Mouse (Mus musculus) limb, embryonic 11.5 days (tissue): ENCODE data around the gene Maco1. TPM values are rescaled to one million over a fixed set of nuclear protein-coding genes. Genes with fewer than 3 reads are reported as not detected.

Experiments
- ATAC-seq: fragments of 200-750 bp; cut with Nextera tagmentation; 2 replicates; pipeline ENCODE4 v1.8.0; 2017; ENCODE audit warnings: low read depth; ENCODE audit not compliant: insufficient number of reproducible peaks, low FRiP score, low TSS enrichment
- DNase-seq: peaks from one replicate; pipeline ENCODE4 v3.0.0-alpha.2; 2015; ENCODE audit warnings: low spot score
- H3K27ac ChIP-seq: fragments of 300-500 bp; sonication (generic); replicated peaks from 2 replicates; pipeline ENCODE4 v1.5.1; 2014; ENCODE audit warnings: low read depth, mild to moderate bottlenecking, low read length
- H3K27me3 ChIP-seq: fragments of 300-500 bp; sonication (generic); 2 replicates; pipeline ENCODE4 v1.6.1; 2014; ENCODE audit warnings: mild to moderate bottlenecking, low read length, mixed read lengths; ENCODE audit not compliant: control insufficient read depth, insufficient read depth
- H3K36me3 ChIP-seq: fragments of 300-500 bp; sonication (generic); 2 replicates; pipeline ENCODE4 v1.6.1; 2014; ENCODE audit warnings: mild to moderate bottlenecking, low read length, moderate library complexity, mixed read lengths; ENCODE audit not compliant: control insufficient read depth, insufficient read depth
- H3K4me1 ChIP-seq: fragments of 300-500 bp; sonication (generic); 2 replicates; pipeline ENCODE4 v1.6.1; 2014; ENCODE audit warnings: low read length, mixed read lengths; ENCODE audit not compliant: control insufficient read depth, insufficient read depth
- H3K4me2 ChIP-seq: fragments of 300-500 bp; sonication (generic); 2 replicates; pipeline ENCODE4 v1.6.1; 2014; ENCODE audit warnings: low read depth, mild to moderate bottlenecking, moderate library complexity; ENCODE audit not compliant: severe bottlenecking
- H3K4me3 ChIP-seq: fragments of 300-500 bp; sonication (generic); 2 replicates; pipeline ENCODE4 v1.5.1; 2014; ENCODE audit warnings: low read depth, low read length
- H3K9ac ChIP-seq: fragments of 300-500 bp; sonication (generic); 2 replicates; pipeline ENCODE4 v1.6.1; 2014; ENCODE audit warnings: mild to moderate bottlenecking, low read length
- H3K9me3 ChIP-seq: fragments of 300-500 bp; sonication (generic); 2 replicates; pipeline ENCODE4 v1.6.1; 2016; ENCODE audit warnings: low read length; ENCODE audit not compliant: control insufficient read depth
- WGBS: fragments of 180-500 bp; shearing (Covaris S2); extraction: QIAGEN DNeasy Blood & Tissue Kit; methylation state at CpG from one replicate; pipeline ENCODE4 v1.1.7; 2014; 5-methylcytosine and 5-hydroxymethylcytosine counted together
- polyA plus RNA-seq: library from polyadenylated mRNA; unstranded; fragments of >200 nt; fragmentation: Nextera tagmentation; extraction: Ambion mirVana; gene quantifications from 2 replicates; pipeline ENCODE4 v1.2.1, GENCODE M21; 2014

The Maco1 gene
- polyA plus RNA-seq, 1 experiment from 2014 or later: 45.4 TPM

- no peak overlapping the region for H3K9ac ChIP-seq
- DNase-seq (no peak), ATAC-seq (no peak)
- no peaks in the 10 kb centered on the region; the same call in 1 of the 2 replicates for H3K4me1 ChIP-seq
- no peaks in the 10 kb centered on the region for H3K27me3 ChIP-seq
- no peak overlapping the region for H3K4me3 ChIP-seq
- no peak overlapping the region for H3K27ac ChIP-seq
- 76% methylated on average over 9 of the region's 9 CpGs for WGBS
- H3K4me2 ChIP-seq: no peak overlapping the region
- H3K36me3 ChIP-seq: no peaks in the 10 kb centered on the region; the same call in 1 of the 2 replicates
- H3K9me3 ChIP-seq: no peaks in the 10 kb centered on the region
Observed at GRCm38 (mm10) chr4:134760793-134761201, 92.3 kb downstream of the Maco1 start.

- 81% methylated on average over 6 of the region's 6 CpGs for WGBS
- Histone ChIP-seq H3K9ac (no peak overlapping the region), H3K4me2 (no peak overlapping the region), H3K4me3 (no peak overlapping the region), H3K9me3 (no peaks in the 10 kb centered on the region), H3K36me3 (no peaks in the 10 kb centered on the region; the same call in 1 of the 2 replicates), H3K27me3 (no peaks in the 10 kb centered on the region), H3K4me1 (no peaks in the 10 kb centered on the region; the same call in 1 of the 2 replicates), H3K27ac (no peak overlapping the region)
- DNase-seq (no peak), ATAC-seq (no peak)
Observed at GRCm38 (mm10) chr4:134760281-134760680, 92.9 kb downstream of the Maco1 start.

DNA sequence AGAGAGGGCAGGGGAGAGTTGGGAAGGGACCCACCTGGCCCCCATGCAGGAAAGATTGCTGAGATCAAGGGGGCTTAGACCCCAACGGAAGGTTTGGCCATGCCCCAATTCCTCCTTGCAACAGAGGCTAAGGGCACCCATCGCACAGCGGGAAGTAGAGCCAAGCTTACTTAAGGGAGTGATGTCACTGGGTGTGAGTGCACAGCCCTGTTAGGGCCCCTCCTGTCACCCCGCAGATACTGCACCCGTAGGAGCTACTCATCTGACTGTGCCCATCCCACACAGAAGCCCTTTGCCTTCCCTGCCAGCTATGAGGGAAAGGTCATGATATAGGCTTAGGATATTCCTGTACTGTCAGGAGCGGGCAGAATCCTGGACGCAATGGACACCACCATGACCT, 93.6 kb downstream of the Maco1 start:
- DNase-seq (no peak), ATAC-seq (no peak)
- no peaks in the 10 kb centered on the region; the same call in 1 of the 2 replicates for H3K4me1 ChIP-seq
- H3K4me3 ChIP-seq: no peak overlapping the region
- no peak overlapping the region for H3K4me2 ChIP-seq
- H3K27ac ChIP-seq: no peak overlapping the region
- H3K9me3 ChIP-seq: no peaks in the 10 kb centered on the region
- WGBS: 93% methylated on average over 7 of the region's 7 CpGs
- no peaks in the 10 kb centered on the region for H3K27me3 ChIP-seq
- H3K36me3 ChIP-seq: no peaks in the 10 kb centered on the region; the same call in 1 of the 2 replicates
- H3K9ac ChIP-seq: no peak overlapping the region

GRCm38 (mm10) chr4:134758922-134759321, 94.2 kb downstream of the Maco1 start:
- H3K4me2 ChIP-seq: no peak overlapping the region
- H3K36me3 ChIP-seq: no peaks in the 10 kb centered on the region; the same call in 1 of the 2 replicates
- ATAC-seq (no peak), DNase-seq (no peak)
- H3K27me3 ChIP-seq: no peaks in the 10 kb centered on the region
- 90% methylated on average over 14 of the region's 14 CpGs for WGBS
- no peaks in the 10 kb centered on the region for H3K9me3 ChIP-seq
- no peak overlapping the region for H3K27ac ChIP-seq
- H3K4me1 ChIP-seq: peaks cover 2% of the 10 kb centered on the region
- no peak overlapping the region for H3K4me3 ChIP-seq
- H3K9ac ChIP-seq: no peak overlapping the region

GRCm38 (mm10) chr4:134758367-134758766, 94.8 kb downstream of the Maco1 start:
- Histone ChIP-seq H3K4me3 (no peak overlapping the region), H3K36me3 (no peaks in the 10 kb centered on the region; the same call in 1 of the 2 replicates), H3K27me3 (no peaks in the 10 kb centered on the region), H3K27ac (no peak overlapping the region), H3K9ac (no peak overlapping the region), H3K9me3 (no peaks in the 10 kb centered on the region), H3K4me1 (peaks cover 7% of the 10 kb centered on the region), H3K4me2 (no peak overlapping the region)
- DNase-seq (no peak), ATAC-seq (no peak)
- WGBS: 91% methylated on average over 4 of the region's 4 CpGs

GRCm38 (mm10) chr4:134756953-134757352, 96.2 kb downstream of the Maco1 start:
- no peaks in the 10 kb centered on the region; the same call in 1 of the 2 replicates for H3K36me3 ChIP-seq
- H3K27ac ChIP-seq: no peak overlapping the region
- 77% methylated on average over 7 of the region's 7 CpGs for WGBS
- no peaks in the 10 kb centered on the region for H3K27me3 ChIP-seq
- H3K4me3 ChIP-seq: no peak overlapping the region
- no peak for DNase-seq
- no peaks in the 10 kb centered on the region for H3K9me3 ChIP-seq
- H3K9ac ChIP-seq: no peak overlapping the region
- no peak for ATAC-seq
- peaks cover 16% of the 10 kb centered on the region for H3K4me1 ChIP-seq
- no peak overlapping the region for H3K4me2 ChIP-seq

GRCm38 (mm10) chr4:134754941-134755340, 98.2 kb downstream of the Maco1 start:
- DNase-seq (no peak), ATAC-seq (no peak)
- 74% methylated on average over 13 of the region's 13 CpGs for WGBS
- Histone ChIP-seq H3K4me2 (no peak overlapping the region), H3K4me1 (peaks cover 29% of the 10 kb centered on the region), H3K4me3 (no peak overlapping the region), H3K36me3 (no peaks in the 10 kb centered on the region; the same call in 1 of the 2 replicates), H3K27me3 (no peaks in the 10 kb centered on the region), H3K27ac (no peak overlapping the region), H3K9ac (no peak overlapping the region), H3K9me3 (no peaks in the 10 kb centered on the region)

GRCm38 (mm10) chr4:134754371-134754770, 98.8 kb downstream of the Maco1 start:
- Histone ChIP-seq H3K9me3 (no peaks in the 10 kb centered on the region), H3K27ac (no peak overlapping the region), H3K27me3 (no peaks in the 10 kb centered on the region), H3K9ac (no peak overlapping the region), H3K4me3 (no peak overlapping the region), H3K36me3 (no peaks in the 10 kb centered on the region; the same call in 1 of the 2 replicates), H3K4me2 (no peak overlapping the region), H3K4me1 (peaks cover 29% of the 10 kb centered on the region)
- WGBS: 43% methylated on average over 10 of the region's 10 CpGs
- DNase-seq: no peak
- ATAC-seq: no peak
